Mouse (Mus musculus): Measurements from ENCODE around the gene Thy1. TPM values are rescaled to one million over a fixed set of nuclear protein-coding genes. Genes with fewer than 3 reads are reported as not detected.

Thy1 gene
- total RNA-seq, 2 experiments from 2014 or later: 7.5 to 16.7 TPM

Other genes starting within 250 kb of the Thy1 start
- 1.3 and 4.5 TPM in 2 replicates for gene Usp2, start 23.6 kb downstream of the Thy1 start, total RNA-seq (2015)
- gene Usp2, start 23.6 kb downstream of the Thy1 start, total RNA-seq (2017): 1.1 and 1.3 TPM in 2 replicates
- not detected in 2 replicates for gene Mfrp, start 58.3 kb downstream of the Thy1 start, total RNA-seq (2015)
- 0.24 TPM in 1 of 2 replicates, not detected in the other for gene Mfrp, start 58.3 kb downstream of the Thy1 start, total RNA-seq (2017)
- gene C1qtnf5, start 63.9 kb downstream of the Thy1 start, total RNA-seq (2015): 0.27 TPM in 1 of 2 replicates, not detected in the other
- 0.40 TPM in 1 of 2 replicates, not detected in the other for gene C1qtnf5, start 63.9 kb downstream of the Thy1 start, total RNA-seq (2017)
- gene Gm49380, start 70.1 kb downstream of the Thy1 start, total RNA-seq (2015): not detected in 2 replicates
- gene Gm49380, start 70.1 kb downstream of the Thy1 start, total RNA-seq (2017): not detected in 2 replicates
- gene Rnf26, start 70.1 kb downstream of the Thy1 start, total RNA-seq (2015): 35.9 and 36.7 TPM in 2 replicates
- gene Rnf26, start 70.1 kb downstream of the Thy1 start, total RNA-seq (2017): 16.3 and 20.9 TPM in 2 replicates
- gene Mcam, start 91.1 kb downstream of the Thy1 start, total RNA-seq (2015): 1.6 TPM in 2 replicates
- 3.2 and 5.8 TPM in 2 replicates for gene Mcam, start 91.1 kb downstream of the Thy1 start, total RNA-seq (2017)
- gene Cbl, start 190.7 kb downstream of the Thy1 start, total RNA-seq (2015): 179 and 180 TPM in 2 replicates
- gene Cbl, start 190.7 kb downstream of the Thy1 start, total RNA-seq (2017): 45.3 and 70.2 TPM in 2 replicates
- not detected in 2 replicates for gene Ccdc153, start 197.3 kb downstream of the Thy1 start, total RNA-seq (2015)
- gene Ccdc153, start 197.3 kb downstream of the Thy1 start, total RNA-seq (2017): not detected in 2 replicates
- gene Pdzd3, start 208.1 kb downstream of the Thy1 start, total RNA-seq (2015): 0.07 and 0.34 TPM in 2 replicates
- not detected in 2 replicates for gene Pdzd3, start 208.1 kb downstream of the Thy1 start, total RNA-seq (2017)
- 9.5 and 13.1 TPM in 2 replicates for gene Nlrx1, start 225.2 kb downstream of the Thy1 start, total RNA-seq (2015)
- gene Nlrx1, start 225.2 kb downstream of the Thy1 start, total RNA-seq (2017): 12.1 and 12.4 TPM in 2 replicates
- gene Abcg4, start 245.2 kb downstream of the Thy1 start, total RNA-seq (2015): 1.3 and 3.9 TPM in 2 replicates
- gene Abcg4, start 245.2 kb downstream of the Thy1 start, total RNA-seq (2017): 1.1 and 1.7 TPM in 2 replicates